Mouse (Mus musculus) duodenum, adult 2 months (tissue): ENCODE results near the gene Rps6kb1. TPM values are rescaled to one million over a fixed set of nuclear protein-coding genes. Genes with fewer than 3 reads are reported as not detected.

Experiments used
- polyA plus RNA-seq: library from polyadenylated mRNA; depleted of rRNA; stranded (reverse); fragments of >200 nt; gene quantifications from 2 replicates; pipeline ENCODE4 v1.2.3, GENCODE M21; 2012; ENCODE audit warnings: low replicate concordance; rRNA removed

Rps6kb1 gene
- 1.6 and 1.7 TPM in 2 replicates for polyA plus RNA-seq

GRCm38 (mm10) chr11:86544639-86545299, at the start of gene Rps6kb1, which contains the start of gene Tubd1:
Gene Rps6kb1, minus strand, starts transcription at chr11:86544805.
Gene Tubd1, plus strand, starts transcription at chr11:86544991.

GRCm38 (mm10) chr11:86484101-86484868, 60.3 kb downstream of the Rps6kb1 start, which contains the start of gene Rnft1:
Gene Rnft1, plus strand, starts transcription at chr11:86484657.

Other genes starting within 250 kb of the Rps6kb1 start
- 4.7 and 5.0 TPM in 2 replicates for gene Med13, start 187.2 kb downstream of the Rps6kb1 start, polyA plus RNA-seq
- 1.1 and 1.8 TPM in 2 replicates for gene Rnft1, start 60.1 kb downstream of the Rps6kb1 start, polyA plus RNA-seq
- 0.90 and 1.0 TPM in 2 replicates for gene Tubd1, start 186 bp upstream of the Rps6kb1 start, polyA plus RNA-seq
- 33.0 and 41.0 TPM in 2 replicates for gene Vmp1, start 139.0 kb upstream of the Rps6kb1 start, polyA plus RNA-seq
- gene Ptrh2, start 139.2 kb upstream of the Rps6kb1 start, polyA plus RNA-seq = 1.2 and 2.5 TPM in 2 replicates
- 57.6 and 71.1 TPM in 2 replicates for gene Cltc, start 212.8 kb upstream of the Rps6kb1 start, polyA plus RNA-seq